Mouse (Mus musculus): ENCODE data around the gene Camsap2.

- TF ChIP-seq CTCF (IDR thresholded peaks at IDR 0.05; ENCODE audit: insufficient read depth, low read length) (no peak), POLR2A (IDR thresholded peaks at IDR 0.05; ENCODE audit: borderline replicate concordance, extremely low read depth, low read depth, low read length) (no peak)
Measured at GRCm38 (mm10) chr1:136266127-136266526, 79.8 kb downstream of the Camsap2 start.
